ENCODE assay signal across 13 mouse cellular contexts in genomic region chr13:15107753-15108305, GRCm38 (mm10).
DNase-seq lines count a peak whose midpoint lies in the region; ATAC-seq and TF ChIP-seq lines count a peak whose summit lies in the region.
"Had no signal": no experiment of that assay in that cellular context is flagged by ENCODE, and none has a peak within 500 bp of the region (broad histone marks: within the 10 kb centered on the region; RNA-seq: fewer than 3 reads in every experiment).

No protein-coding gene starts in this region.

- H3K27ac ChIP-seq in forebrain, embryonic 11.5 days (ENCODE audit: low read depth, low read length): no peak overlapping the region
- no peak overlapping the region for H3K27ac ChIP-seq in forebrain, postnatal 0 days (ENCODE audit: low read depth, low read length)
- no peak overlapping the region for H3K27ac ChIP-seq in kidney, postnatal 0 days
- H3K27ac ChIP-seq in embryonic facial prominence, embryonic 11.5 days (replicated peaks; ENCODE audit: low read depth, low read length): no peak overlapping the region
- H3K27ac ChIP-seq: gastrocnemius, adult 2 months; limb, embryonic 12.5 days had no signal

- DNase-seq in forebrain, embryonic 11.5 days (ENCODE audit: low spot score): peak; percentile 50
- no peak for DNase-seq in forebrain, postnatal 0 days
- peak; percentile 10 for DNase-seq in kidney, postnatal 0 days (ENCODE audit: low spot score)
- DNase-seq in kidney, postnatal 25 days: no peak
- DNase-seq in embryonic facial prominence, embryonic 11.5 days (ENCODE audit: low spot score): peak; percentile 16
- DNase-seq in retina, postnatal 7 days (ENCODE audit: low read depth, low spot score): peak; percentile 6
- no peak for DNase-seq in gastrocnemius, postnatal 10 days
- DNase-seq: cerebellum, adult 8-10 months; gastrocnemius, adult 2 months; kidney, adult 8-10 months; liver, postnatal 0 days had no signal

- peaks cover 2% of the 10 kb centered on the region; the same call in 1 of the 2 replicates for H3K4me1 ChIP-seq in forebrain, embryonic 11.5 days (replicated peaks; ENCODE audit: control insufficient read depth, insufficient read depth, low read length)
- H3K4me1 ChIP-seq in forebrain, postnatal 0 days (ENCODE audit: insufficient read depth): 0 out of 2 replicates have a peak, but pooled peaks cover 2% of the 10 kb centered on the region
- no peaks in the 10 kb centered on the region for H3K4me1 ChIP-seq in kidney, postnatal 0 days (replicated peaks; ENCODE audit: insufficient read depth, low read length)
- no peaks in the 10 kb centered on the region for H3K4me1 ChIP-seq in embryonic facial prominence, embryonic 11.5 days (ENCODE audit: control insufficient read depth, insufficient read depth, low read length)

- H3K9ac ChIP-seq in forebrain, embryonic 11.5 days (ENCODE audit: low read length): no peak overlapping the region
- H3K9ac ChIP-seq in forebrain, postnatal 0 days: no peak overlapping the region
- H3K9ac ChIP-seq in kidney, postnatal 0 days (ENCODE audit: low read depth, low read length): no peak overlapping the region
- no peak overlapping the region for H3K9ac ChIP-seq in embryonic facial prominence, embryonic 11.5 days (replicated peaks; ENCODE audit: low read length)
- H3K9ac ChIP-seq: limb, embryonic 12.5 days; liver, postnatal 0 days had no signal

- H3K4me3 ChIP-seq in forebrain, embryonic 11.5 days (ENCODE audit: low read depth, low read length): no peak overlapping the region
- H3K4me3 ChIP-seq in forebrain, postnatal 0 days (ENCODE audit: low read depth, low read length): no peak overlapping the region
- no peak overlapping the region for H3K4me3 ChIP-seq in kidney, postnatal 0 days (replicated peaks; ENCODE audit: low read depth, low read length)
- H3K4me3 ChIP-seq in embryonic facial prominence, embryonic 11.5 days (ENCODE audit: low read depth, low read length): no peak overlapping the region
- H3K4me3 ChIP-seq: gastrocnemius, adult 2 months; limb, embryonic 12.5 days had no signal

- no peak for TF ChIP-seq CTCF in forebrain, postnatal 0 days (IDR thresholded peaks at IDR 0.05; ENCODE audit: low read depth)
- no peak for TF ChIP-seq CTCF in kidney, postnatal 0 days (IDR thresholded peaks at IDR 0.05; ENCODE audit: low read depth)

- peak overlapping the region; percentile 19; the same call in 1 of the 2 replicates for H3K4me2 ChIP-seq in forebrain, embryonic 11.5 days (ENCODE audit: low read depth, low read length, severe bottlenecking)
- no peak overlapping the region for H3K4me2 ChIP-seq in forebrain, postnatal 0 days (ENCODE audit: low read depth)
- H3K4me2 ChIP-seq in kidney, postnatal 0 days (ENCODE audit: low read length): no peak overlapping the region
- no peak overlapping the region for H3K4me2 ChIP-seq in embryonic facial prominence, embryonic 11.5 days (ENCODE audit: low read depth, low read length)
- H3K4me2 ChIP-seq: limb, embryonic 12.5 days had no signal

- WGBS in forebrain, embryonic 11.5 days: under 1% methylated on average over 6 of the region's 6 CpGs
- WGBS in forebrain, postnatal 0 days: 5% methylated on average over 6 of the region's 6 CpGs
- WGBS in kidney, postnatal 0 days: 30% methylated on average over 6 of the region's 6 CpGs
- WGBS in embryonic facial prominence, embryonic 11.5 days: 7% methylated on average over 6 of the region's 6 CpGs

- no peaks in the 10 kb centered on the region; the same call in 1 of the 2 replicates for H3K9me3 ChIP-seq in forebrain, embryonic 11.5 days (ENCODE audit: control insufficient read depth, low read length)
- H3K9me3 ChIP-seq in forebrain, postnatal 0 days (ENCODE audit: low read length): no peaks in the 10 kb centered on the region
- H3K9me3 ChIP-seq in kidney, postnatal 0 days (replicated peaks; ENCODE audit: low read length): no peaks in the 10 kb centered on the region
- H3K9me3 ChIP-seq in embryonic facial prominence, embryonic 11.5 days (replicated peaks; ENCODE audit: control insufficient read depth, low read length): no peaks in the 10 kb centered on the region

- no peaks in the 10 kb centered on the region for H3K27me3 ChIP-seq in forebrain, embryonic 11.5 days (ENCODE audit: control insufficient read depth, insufficient read depth, low read length)
- no peaks in the 10 kb centered on the region for H3K27me3 ChIP-seq in forebrain, postnatal 0 days (ENCODE audit: insufficient read depth, low read length)
- no peaks in the 10 kb centered on the region for H3K27me3 ChIP-seq in kidney, postnatal 0 days (ENCODE audit: insufficient read depth, low read length)
- no peaks in the 10 kb centered on the region for H3K27me3 ChIP-seq in embryonic facial prominence, embryonic 11.5 days (ENCODE audit: control insufficient read depth, insufficient read depth, low read length)
- H3K27me3 ChIP-seq: limb, embryonic 12.5 days had no signal

- peak; percentile 80 for ATAC-seq in forebrain, embryonic 11.5 days (replicated peaks; ENCODE audit: low FRiP score)
- ATAC-seq in forebrain, postnatal 0 days: no peak
- ATAC-seq in kidney, postnatal 0 days (replicated peaks; ENCODE audit: low FRiP score, low read depth): no peak
- ATAC-seq in embryonic facial prominence, embryonic 11.5 days (replicated peaks; ENCODE audit: insufficient number of reproducible peaks, low FRiP score, low TSS enrichment, low read depth): 0 out of 2 replicates have a peak, but pooled peaks have one; percentile 18
- ATAC-seq in megakaryocyte-erythroid progenitor cell, adult 5-6 weeks (replicated peaks; ENCODE audit: low FRiP score, low TSS enrichment, poor library complexity, severe bottlenecking): no peak
- ATAC-seq: liver, postnatal 0 days had no signal

- H3K36me3 ChIP-seq in forebrain, embryonic 11.5 days (ENCODE audit: control insufficient read depth, insufficient read depth, low read length): no peaks in the 10 kb centered on the region
- no peaks in the 10 kb centered on the region for H3K36me3 ChIP-seq in forebrain, postnatal 0 days (ENCODE audit: insufficient read depth)
- no peaks in the 10 kb centered on the region for H3K36me3 ChIP-seq in kidney, postnatal 0 days (ENCODE audit: insufficient read depth, low read length)
- no peaks in the 10 kb centered on the region for H3K36me3 ChIP-seq in embryonic facial prominence, embryonic 11.5 days (replicated peaks; ENCODE audit: control insufficient read depth, insufficient read depth, low read depth, low read length)
- H3K36me3 ChIP-seq: limb, embryonic 12.5 days had no signal

Comparison
In these comparisons a context has a peak if more than half of its experiments do, and no peak if none do; other contexts are left out.
1. ATAC-seq: peak in forebrain, embryonic 11.5 days (single experiment) and embryonic facial prominence, embryonic 11.5 days (single experiment); none in forebrain, postnatal 0 days (single experiment), kidney, postnatal 0 days (single experiment) and megakaryocyte-erythroid progenitor cell, adult 5-6 weeks (single experiment).
2. DNase-seq: peak in forebrain, embryonic 11.5 days (single experiment), kidney, postnatal 0 days (single experiment), embryonic facial prominence, embryonic 11.5 days (single experiment) and retina, postnatal 7 days (single experiment); none in forebrain, postnatal 0 days (single experiment), kidney, postnatal 25 days (0 of 2) and gastrocnemius, postnatal 10 days (single experiment).